Mouse (Mus musculus) brain, adult 2 months (tissue): ENCODE measurements around the gene Igf2bp3.

Experiments
- DNase-seq: peaks from one replicate; pipeline ENCODE4 v3.0.0; 2011; ENCODE audit warnings: low read depth, low spot score

The Igf2bp3 gene

DNA sequence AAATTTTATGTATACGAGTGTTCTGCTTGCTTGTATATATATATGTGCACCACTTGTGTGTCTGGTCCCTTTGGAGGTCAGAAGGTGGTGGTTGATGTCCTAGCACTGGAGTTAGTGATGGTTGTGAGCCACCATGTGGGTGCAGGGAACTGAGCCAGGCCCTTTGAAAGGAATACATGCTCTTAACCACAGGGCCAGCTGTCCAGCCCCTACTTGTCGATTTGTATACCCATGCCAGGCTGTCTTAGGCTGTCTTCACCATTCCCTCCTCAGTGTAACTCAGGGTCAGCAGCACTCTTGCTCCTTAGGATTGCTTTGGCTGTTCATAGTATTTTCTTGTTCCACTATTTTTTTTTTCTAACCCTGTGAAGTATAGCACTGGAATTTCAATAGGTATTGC, 136.9 kb downstream of the Igf2bp3 start:
- no peak for DNase-seq

DNA sequence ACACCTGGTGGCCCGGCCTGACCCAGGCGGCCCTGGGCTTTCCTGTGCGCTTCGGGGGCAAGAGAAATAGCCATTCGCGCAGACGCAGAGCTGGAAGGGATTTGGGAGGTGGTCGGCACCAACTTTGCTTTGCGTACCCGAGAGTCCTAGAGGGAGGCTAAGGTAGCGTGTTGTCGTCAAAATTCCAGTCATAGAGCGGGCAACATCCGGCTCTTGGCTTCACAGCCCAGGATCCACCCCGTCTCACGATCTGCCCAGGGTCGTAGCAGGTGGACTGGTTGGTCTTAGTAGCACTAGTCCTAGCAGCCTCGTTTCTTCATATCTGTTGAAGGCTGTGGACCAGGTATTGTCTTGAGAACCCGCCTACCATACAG, 140.7 kb downstream of the Igf2bp3 start:
- peak; percentile 30 for DNase-seq

DNA sequence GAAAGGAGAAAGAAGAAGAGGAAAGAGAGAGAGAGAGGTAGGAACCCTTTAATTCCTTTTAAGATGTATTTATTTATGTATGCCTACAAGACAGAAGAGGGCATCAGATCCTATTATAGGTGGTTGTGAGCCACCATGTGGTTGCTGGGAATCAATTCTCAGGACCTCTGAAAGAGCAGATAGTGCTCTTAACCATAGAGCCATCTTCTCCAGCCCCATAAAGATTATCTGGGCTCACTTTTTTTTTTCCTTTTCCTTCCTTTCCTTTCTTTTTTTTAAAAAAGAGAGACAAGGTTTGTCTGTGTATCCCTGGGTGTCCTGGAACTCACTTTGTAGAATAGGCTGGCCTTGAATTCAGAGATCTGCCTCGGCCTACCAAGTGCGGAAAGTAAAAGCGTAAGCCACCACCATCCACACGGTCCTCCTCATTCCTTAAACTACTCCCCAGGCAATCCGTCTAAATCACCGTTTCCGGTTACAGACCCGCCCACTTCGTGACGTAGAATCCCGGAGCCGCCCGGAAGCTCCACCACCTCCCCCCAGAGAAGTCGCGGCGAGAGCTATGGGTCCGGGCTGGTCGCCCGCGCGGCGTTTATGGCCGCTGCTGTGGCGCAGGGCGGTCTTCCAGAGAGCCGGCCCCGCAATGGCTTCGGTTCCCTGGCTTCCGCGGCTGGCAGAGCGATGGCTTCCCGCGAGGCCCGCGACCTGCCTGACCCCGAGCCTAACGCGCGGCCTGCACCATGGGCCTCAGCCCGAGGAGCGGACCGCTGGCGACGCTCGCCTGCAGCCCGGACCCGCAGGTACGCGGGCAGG, 141.2 kb downstream of the Igf2bp3 start, which contains the start of gene Malsu1:
Gene Malsu1, plus strand, starts transcription at position 492 of the 813 bp plus-strand sequence.
- DNase-seq = peak; percentile 98

DNA sequence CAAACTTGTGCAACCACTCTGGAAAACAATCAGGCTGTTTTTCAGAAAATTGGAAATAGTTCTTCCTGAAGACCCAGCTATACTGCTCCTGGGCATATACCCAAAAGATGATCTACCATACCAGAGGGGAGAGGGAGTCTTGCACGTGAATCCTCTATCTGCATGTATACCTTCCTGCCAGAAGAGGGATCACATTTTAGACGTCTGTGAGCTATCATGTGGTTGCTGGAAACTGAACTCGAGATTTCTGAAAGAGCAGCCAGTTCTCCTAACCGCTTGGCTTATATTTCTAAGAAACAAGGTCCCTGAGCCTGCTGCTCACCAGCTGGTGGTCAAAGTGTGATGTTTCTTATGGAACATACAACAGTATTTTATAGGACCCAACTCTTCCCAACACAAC, 146.4 kb downstream of the Igf2bp3 start:
- no peak for DNase-seq

DNA sequence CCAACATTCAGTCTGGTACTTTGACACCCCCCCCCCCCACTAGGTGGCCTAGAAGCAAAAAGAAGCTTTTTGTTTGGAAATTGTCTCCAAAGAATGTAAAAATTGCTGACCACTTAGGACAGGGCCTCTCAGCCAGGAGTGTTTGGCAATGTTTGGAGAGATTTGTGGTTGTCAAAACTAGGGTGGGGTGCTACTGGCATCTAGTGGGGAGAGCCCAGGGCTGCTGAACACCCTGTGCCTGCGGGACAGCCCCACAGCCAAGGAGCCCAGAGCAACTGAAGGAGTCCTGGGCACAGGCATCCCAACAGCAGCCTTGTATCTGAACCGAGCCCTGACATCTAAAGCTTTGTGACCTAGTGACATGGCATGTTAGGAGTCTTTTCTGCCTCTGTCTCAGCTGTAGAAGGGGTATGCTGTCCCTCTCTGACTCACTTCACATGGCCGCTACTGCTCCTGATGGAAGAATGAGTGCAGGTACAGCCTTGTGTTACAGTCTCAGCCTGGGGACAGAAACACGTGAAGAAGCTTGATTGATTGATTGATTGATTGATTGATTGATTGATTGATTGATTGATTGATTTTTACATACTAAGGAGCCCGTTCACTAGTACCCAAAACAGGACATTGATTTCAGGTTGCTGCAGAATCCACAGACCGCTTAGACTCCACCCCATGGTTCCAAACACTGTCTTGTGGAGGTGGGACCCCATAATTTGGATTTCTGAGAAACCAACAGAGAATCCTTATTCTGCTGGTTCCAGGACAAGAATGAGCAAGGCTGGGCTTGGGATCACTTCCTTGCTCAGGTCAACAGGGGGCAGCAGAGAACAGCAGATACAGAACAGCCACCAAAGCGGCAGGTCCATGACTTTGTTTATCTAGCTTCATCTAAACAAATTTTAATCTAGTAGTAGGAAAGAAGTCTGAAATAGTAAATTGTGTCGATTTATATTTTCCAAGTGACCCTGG, 157.4 kb downstream of the Igf2bp3 start:
- DNase-seq = peak; percentile 77

DNA sequence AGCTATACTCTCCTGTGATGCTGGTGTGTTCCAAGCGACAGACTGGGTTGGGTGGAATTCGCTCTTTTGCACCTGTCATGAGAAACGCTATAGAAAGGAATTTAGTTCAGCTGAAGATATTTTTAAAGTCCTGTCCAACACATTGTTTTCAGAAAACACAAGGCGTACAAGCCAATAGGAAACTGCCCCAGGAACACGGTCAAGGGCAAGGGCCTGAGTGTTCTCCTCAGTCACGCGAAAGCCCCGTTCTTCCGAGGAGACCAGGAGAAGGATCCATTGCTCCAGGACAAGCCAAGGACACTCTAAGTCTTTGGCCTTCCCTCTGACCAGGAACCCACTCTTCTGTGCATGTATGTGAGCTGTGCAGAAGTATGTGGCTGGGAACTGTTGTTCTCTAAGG, 158.7 kb downstream of the Igf2bp3 start:
- DNase-seq = peak; percentile 9

DNA sequence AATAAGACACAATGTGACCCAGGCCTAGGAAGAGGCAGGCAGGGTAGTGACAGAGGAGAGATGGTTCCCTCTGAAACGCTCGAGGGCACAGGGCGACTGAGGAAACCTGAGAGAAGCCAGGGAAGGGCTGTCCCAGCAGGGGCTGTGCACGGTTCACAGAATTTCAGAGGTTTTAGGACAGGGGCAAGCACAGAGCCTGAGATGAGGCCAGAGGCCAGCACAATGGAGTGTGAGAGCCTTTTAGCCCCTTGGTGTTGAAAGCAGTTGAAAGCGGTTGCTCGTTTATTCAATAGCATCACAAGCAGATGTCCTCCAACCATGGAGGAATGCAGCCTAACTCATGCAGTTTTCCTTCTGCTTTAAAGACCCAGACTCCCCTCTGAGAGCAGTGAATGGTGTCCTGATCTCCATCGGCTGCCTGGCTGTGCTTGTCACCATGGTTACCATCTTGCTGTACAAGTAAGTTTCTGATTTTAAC, 159.5 kb downstream of the Igf2bp3 start:
- peak; percentile 53 for DNase-seq

DNA sequence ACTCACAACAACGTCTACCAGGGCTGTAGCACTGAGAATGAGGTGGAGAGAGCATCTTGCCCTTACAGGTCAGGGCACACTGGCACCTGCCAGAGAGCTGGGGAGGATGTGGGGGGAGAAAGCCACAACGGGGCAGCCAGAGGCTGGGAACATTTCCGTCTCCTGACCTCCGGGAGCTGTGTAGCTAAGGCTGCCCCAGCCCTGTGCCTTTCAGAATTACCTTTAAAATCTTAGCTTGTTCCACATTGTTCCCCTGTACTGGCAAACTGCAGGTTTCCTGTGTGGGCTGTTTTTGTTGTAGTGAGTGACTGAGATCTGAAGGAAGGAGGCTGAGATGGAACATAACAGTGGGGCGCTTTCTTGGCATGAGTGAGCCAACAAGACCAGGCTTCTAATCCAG, 162.6 kb downstream of the Igf2bp3 start:
- no peak for DNase-seq

DNA sequence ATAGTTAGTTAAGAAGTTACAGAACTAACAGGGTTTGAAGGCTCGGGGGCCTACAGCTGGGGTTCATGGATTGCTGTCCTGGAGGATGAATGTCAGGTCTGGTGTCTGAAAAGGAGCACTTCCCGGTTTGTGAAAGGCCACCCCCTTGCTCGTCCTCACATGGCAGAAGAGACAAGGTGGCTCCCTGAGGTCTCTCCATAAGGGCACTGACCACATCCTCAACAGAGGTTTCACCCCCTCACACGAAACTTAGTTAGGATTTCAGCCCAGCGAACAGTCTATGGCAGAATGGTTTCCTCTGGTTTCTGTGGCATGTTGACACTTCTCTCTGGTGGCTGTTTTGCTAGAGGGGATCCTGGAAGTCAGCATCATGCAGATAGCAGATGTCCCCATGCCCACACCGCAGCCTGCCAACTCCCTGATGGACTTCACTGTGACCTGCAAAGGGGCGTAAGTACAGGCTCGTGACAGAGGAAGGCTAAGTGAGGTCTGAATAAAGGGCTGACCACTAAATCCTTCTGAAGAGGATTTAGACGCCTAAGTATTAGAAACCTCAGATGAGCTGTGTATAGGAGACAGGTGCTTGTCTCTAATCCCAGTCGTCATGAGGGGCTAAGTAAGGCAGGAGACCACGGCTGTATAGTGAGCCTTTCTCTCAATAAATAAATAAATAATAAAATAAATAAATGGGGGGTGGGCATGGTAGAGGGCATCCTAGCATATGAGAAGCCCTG, 163.9 kb downstream of the Igf2bp3 start:
- DNase-seq = no peak

DNA sequence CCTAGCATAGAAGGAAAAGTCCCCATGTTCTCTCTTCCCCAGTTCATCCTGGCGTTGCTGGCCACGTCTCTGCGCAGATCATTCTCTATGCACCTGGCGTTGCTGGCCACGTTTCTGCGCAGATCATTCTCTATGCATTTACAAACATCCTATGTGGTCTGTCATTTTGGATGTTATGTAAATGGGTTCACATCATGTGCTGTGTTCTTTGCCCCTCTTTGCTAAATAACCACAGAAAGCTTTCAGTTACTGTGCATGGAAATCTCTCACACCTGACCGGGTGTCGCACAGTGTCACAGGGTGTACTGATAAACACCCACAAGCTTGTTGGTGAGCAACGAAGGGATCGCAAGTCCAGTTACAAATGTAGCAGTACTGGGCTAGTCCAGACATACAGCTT, 166.4 kb downstream of the Igf2bp3 start:
- DNase-seq = no peak

DNA sequence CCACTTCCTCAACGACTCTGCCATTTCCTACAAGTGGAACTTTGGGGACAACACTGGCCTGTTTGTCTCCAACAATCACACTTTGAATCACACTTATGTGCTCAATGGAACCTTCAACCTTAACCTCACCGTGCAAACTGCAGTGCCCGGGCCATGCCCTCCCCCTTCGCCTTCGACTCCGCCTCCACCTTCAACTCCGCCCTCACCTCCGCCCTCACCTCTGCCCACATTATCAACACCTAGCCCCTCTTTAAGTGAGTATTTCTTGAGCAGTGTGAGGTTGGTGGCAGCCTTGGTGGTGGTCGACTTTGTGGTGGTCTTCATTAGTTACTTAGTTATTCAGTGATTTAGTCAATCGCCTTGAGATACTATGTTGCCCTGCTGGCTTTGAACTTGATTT, 166.9 kb downstream of the Igf2bp3 start:
- DNase-seq = no peak

DNA sequence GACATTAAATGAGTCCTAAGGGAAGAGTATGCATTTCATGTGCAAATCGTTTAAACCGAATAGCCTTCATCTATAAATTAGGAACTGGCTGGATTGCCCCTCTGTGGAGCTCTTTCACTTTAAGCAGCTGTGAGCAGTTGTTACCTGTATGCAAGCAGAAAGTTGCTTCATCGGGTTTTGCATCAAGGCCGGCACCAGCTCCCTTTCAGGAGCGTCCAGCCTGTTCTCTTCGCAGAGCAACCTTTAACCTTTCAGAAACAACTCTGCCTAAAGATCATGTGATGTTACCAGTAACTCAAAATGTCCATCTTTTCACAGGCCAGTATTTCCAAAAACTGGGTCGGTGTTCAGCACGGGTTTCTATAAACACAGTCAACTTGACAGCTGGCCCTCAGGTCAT, 167.8 kb downstream of the Igf2bp3 start:
- DNase-seq = no peak

DNA sequence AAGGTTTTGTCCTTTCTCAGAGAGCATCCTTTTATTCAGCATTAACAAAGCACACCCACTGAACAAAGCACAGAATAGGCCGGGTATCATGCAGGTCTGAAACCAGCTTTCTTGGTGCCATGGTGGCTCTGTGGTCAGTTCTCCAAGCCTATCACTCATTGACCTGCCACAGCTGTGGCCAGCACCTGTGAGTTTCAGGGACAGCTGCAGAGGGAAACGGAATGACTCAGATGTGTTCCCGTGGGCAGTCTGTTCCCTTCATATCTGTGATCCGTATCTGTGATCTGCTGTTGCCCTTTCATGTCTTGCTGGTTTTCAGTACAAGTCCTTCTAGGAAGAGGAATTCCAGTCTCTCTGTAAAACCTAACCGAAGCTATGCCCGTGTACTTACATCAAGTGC, 168.3 kb downstream of the Igf2bp3 start:
- no peak for DNase-seq

DNA sequence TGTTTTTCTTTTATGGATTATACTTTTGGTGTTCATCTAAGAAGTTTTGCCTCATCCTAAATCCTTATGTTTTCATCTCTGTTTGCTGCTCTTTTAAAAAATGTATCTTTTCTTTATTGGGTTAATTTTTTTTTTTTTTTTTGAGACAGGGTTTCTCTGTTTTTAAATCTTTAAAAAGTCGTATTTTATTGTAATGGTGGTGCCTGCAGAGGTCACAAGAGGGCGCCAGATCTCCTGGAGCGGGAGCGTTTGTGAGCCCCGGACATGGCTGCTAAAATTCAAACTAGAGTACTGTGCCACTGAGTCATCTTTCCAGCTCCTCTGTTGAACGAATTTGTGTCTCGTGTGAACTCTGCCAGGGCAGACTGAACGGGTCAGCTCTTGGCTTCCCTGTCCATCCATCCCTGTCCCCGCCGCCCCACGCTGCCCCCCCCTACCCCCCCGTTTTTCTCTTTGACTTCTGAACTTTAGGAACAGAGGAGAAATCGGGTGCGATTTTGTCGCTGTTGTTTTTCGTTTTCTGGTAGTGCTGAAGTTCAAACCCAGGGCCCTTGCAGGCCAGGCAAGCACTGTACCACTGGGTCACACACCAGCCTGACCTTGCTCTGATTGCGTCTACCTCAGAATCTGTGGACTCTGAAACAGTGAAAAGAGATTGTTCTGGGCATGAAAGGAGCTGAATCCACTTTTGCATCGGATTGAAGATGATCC, 175.1 kb downstream of the Igf2bp3 start:
- peak; percentile 67 for DNase-seq

DNA sequence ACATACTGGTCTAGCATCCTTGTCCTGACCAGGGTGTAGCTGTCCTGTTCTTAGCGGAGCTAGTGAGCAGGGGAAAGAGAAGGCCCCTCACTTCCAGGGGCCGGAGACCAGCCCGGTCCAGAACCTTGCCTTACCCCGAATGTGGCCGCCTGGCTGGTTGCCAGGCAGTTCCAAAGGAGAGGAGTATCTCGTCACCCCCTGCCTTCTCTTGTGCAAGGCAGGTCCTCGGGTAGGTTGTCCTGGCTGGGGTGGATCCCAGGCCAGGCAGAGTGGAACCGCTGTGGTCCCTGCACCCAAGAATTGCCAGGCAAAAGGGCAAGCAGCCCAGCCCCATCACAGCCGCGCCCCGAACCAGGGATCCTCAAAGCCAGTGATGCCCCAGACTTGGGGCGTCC, 177.5 kb downstream of the Igf2bp3 start:
- no peak for DNase-seq

DNA sequence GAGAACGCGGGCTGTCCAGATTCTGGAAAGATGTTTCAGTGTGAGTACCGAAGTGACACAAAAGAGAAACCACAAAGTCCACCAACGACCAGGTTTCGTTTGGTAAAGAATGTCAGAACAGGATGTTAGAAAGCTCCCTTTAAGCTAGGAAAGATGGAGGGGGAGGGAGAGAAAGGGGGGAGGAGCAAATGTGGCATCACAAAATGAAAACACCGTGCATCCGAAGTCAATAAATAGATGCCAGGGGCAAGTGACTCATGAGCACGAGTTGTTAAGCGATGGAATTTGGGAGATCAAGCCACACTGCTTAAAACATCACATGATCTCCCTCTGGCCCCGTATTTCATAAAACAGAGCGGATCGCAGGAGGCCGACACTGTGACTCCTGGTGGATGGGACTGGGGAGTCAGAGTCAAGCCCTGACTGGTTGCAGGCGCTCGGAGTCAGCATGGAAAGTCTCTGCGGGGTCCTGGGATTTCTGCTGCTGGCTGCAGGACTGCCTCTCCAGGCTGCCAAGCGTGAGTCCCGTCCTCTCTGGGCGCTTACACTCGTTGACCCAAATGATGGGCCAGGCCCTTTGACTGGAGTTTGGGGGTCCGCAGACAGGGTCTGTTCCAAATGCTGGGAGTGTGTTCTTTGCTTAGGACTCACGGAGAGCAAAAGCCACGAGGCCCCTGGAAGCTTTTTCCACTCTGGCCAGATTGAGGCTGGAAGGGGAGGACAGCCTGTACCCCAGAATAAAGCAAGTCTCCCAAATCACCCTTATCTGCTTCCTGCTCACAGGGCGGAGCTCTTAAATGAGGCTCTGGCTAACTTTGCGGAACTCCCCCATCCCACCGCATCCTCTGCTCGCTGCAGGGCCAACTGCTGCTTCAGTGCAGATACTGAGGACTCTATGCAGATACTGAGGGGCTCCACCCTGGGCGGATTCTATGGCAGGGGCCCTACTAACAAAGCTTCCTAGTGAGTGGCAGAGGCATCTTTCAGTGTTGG, 178.2 kb downstream of the Igf2bp3 start, which contains the start of gene Gpnmb:
Gene Gpnmb, plus strand, starts transcription at position 272 of the 993 bp plus-strand sequence.
- peak; percentile 24 for DNase-seq
